Mouse (Mus musculus) heart, embryonic 14.5 days (tissue): ENCODE data around the gene Pik3r6. TPM values are rescaled to one million over a fixed set of nuclear protein-coding genes. Genes with fewer than 3 reads are reported as not detected.

Source experiments
- ATAC-seq: fragments of 200-750 bp; cut with Nextera tagmentation; 2 replicates; pipeline ENCODE4 v1.8.0; 2017; ENCODE audit warnings: low read depth, moderate TSS enrichment; ENCODE audit not compliant: insufficient number of reproducible peaks, insufficient read depth, low FRiP score
- H3K27ac ChIP-seq, 2 experiments: fragments of 200-500 bp in 1 of 2; fragments of 300-500 bp in 1 of 2; sonication (generic) in 1 of 2; replicated peaks in 1 of 2; 2 replicates each; pipeline ENCODE4 v1.5.1; 2012 to 2014; ENCODE audit warnings: low read depth in 2 of 2, low read length in 2 of 2, control low read depth in 1 of 2, mild to moderate bottlenecking in 1 of 2, mixed read lengths in 1 of 2; ENCODE audit not compliant: control insufficient read depth in 1 of 2, insufficient read depth in 1 of 2
- H3K27me3 ChIP-seq: fragments of 300-500 bp; sonication (generic); 2 replicates; pipeline ENCODE4 v1.6.1; 2014; ENCODE audit warnings: mild to moderate bottlenecking, low read length, control low read depth; ENCODE audit not compliant: control insufficient read depth, insufficient read depth
- H3K36me3 ChIP-seq: fragments of 300-500 bp; sonication (generic); 2 replicates; pipeline ENCODE4 v1.6.1; 2014; ENCODE audit warnings: mild to moderate bottlenecking, control low read depth, low read length, mixed read lengths; ENCODE audit not compliant: control insufficient read depth, insufficient read depth
- H3K4me1 ChIP-seq, 2 experiments: fragments of 200-500 bp in 1 of 2; fragments of 300-500 bp in 1 of 2; sonication (generic) in 1 of 2; 2 replicates each; pipeline ENCODE4 v1.6.1; 2012 to 2014; ENCODE audit warnings: low read length in 2 of 2, control low read depth in 1 of 2, mixed read lengths in 1 of 2; ENCODE audit not compliant: control insufficient read depth in 2 of 2, insufficient read depth in 2 of 2
- H3K4me2 ChIP-seq: fragments of 300-500 bp; sonication (generic); 2 replicates; pipeline ENCODE4 v1.6.1; 2014; ENCODE audit warnings: mild to moderate bottlenecking, low read length
- H3K4me3 ChIP-seq, 2 experiments: fragments of 200-500 bp in 1 of 2; fragments of 300-500 bp in 1 of 2; sonication (generic) in 1 of 2; 2 replicates each; pipeline ENCODE4 v1.5.1; 2012 to 2014; ENCODE audit warnings: low read length in 2 of 2, mild to moderate bottlenecking in 2 of 2, control low read depth in 1 of 2, low read depth in 1 of 2, moderate library complexity in 1 of 2; ENCODE audit not compliant: control insufficient read depth in 1 of 2, insufficient read depth in 1 of 2
- H3K9ac ChIP-seq: fragments of 300-500 bp; sonication (generic); 2 replicates; pipeline ENCODE4 v1.6.1; 2014; ENCODE audit warnings: mild to moderate bottlenecking, low read length
- H3K9me3 ChIP-seq: fragments of 300-500 bp; sonication (generic); 2 replicates; pipeline ENCODE4 v1.6.1; 2016; ENCODE audit warnings: low read length, control low read depth; ENCODE audit not compliant: control insufficient read depth
- WGBS: fragments of 180-500 bp; shearing (Covaris S2); extraction: QIAGEN DNeasy Blood & Tissue Kit; methylation state at CpG from one replicate; pipeline ENCODE4 v1.1.7; 2014; 5-methylcytosine and 5-hydroxymethylcytosine counted together
- polyA plus RNA-seq: library from polyadenylated mRNA; unstranded; fragments of >200 nt; fragmentation: Nextera tagmentation; extraction: Ambion mirVana; gene quantifications from 2 replicates; pipeline ENCODE4 v1.2.1, GENCODE M21; 2014

Gene Pik3r6
- polyA plus RNA-seq, 1 experiment from 2014 or later = 2.8 TPM

DNA sequence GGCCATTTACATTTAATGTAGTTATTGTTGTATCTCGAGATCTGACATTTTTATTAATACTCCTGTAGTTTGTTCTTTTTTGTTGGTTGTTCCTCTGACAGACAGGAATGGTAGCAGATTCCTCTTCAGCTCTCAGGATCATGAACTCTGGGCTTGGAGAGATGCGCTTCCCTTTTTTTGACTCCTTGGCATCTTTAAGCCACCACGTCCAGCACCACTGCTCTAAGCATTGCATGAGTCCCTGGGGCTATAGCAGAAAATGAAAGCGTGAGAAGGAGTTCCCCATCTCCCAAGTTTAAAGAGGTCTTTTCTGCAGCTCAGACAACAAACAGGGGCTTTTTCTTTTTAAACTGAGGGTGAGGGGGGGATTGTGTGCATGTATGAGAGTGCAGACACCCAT, 16.5 kb downstream of the Pik3r6 start:
- Histone ChIP-seq H3K4me2 (no peak overlapping the region), H3K9ac (no peak overlapping the region), H3K27me3 (no peaks in the 10 kb centered on the region), H3K4me1 (no peaks in the 10 kb centered on the region), H3K4me3 (no peak overlapping the region), H3K36me3 (no peaks in the 10 kb centered on the region), H3K27ac (no peak overlapping the region), H3K9me3 (peaks cover 7% of the 10 kb centered on the region; the same call in 1 of the 2 replicates)
- 83% methylated on average over 4 of the region's 4 CpGs for WGBS
- ATAC-seq = no peak

GRCm38 (mm10) chr11:68519815-68520214, 17.0 kb downstream of the Pik3r6 start:
- H3K4me2 ChIP-seq = no peak overlapping the region
- ATAC-seq = no peak
- H3K36me3 ChIP-seq = no peaks in the 10 kb centered on the region
- H3K27me3 ChIP-seq = no peaks in the 10 kb centered on the region
- H3K4me1 ChIP-seq = no peaks in the 10 kb centered on the region
- peaks cover 7% of the 10 kb centered on the region; the same call in 1 of the 2 replicates for H3K9me3 ChIP-seq
- 77% methylated on average over 5 of the region's 5 CpGs for WGBS
- H3K4me3 ChIP-seq = no peak overlapping the region
- H3K27ac ChIP-seq = no peak overlapping the region
- no peak overlapping the region for H3K9ac ChIP-seq

GRCm38 (mm10) chr11:68520439-68520838, 17.6 kb downstream of the Pik3r6 start:
- H3K36me3 ChIP-seq = no peaks in the 10 kb centered on the region
- no peak overlapping the region for H3K4me3 ChIP-seq
- no peaks in the 10 kb centered on the region for H3K27me3 ChIP-seq
- 63% methylated on average over 2 of the region's 2 CpGs for WGBS
- peaks cover 7% of the 10 kb centered on the region; the same call in 1 of the 2 replicates for H3K9me3 ChIP-seq
- H3K27ac ChIP-seq = no peak overlapping the region
- ATAC-seq = no peak
- H3K4me2 ChIP-seq = no peak overlapping the region
- H3K9ac ChIP-seq = no peak overlapping the region
- H3K4me1 ChIP-seq = no peaks in the 10 kb centered on the region

DNA sequence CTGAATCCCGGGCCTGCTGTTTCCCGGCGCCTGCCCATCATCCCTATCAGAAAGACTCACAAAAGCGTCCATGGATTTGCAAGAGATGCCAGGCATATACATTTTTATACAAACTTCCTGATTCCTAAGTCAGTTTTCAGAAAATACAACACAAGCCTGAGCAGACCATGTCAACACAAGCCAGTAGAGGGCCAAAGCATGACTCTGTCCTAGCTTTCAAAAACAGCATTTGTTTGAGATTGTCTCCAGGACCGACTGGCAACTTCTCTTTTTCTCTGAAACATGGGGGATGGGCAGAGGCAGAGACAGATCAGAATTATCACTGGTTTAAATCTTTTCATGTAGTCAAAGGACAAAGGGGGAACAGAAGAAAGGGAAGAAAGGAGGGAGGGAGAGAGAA, 18.5 kb downstream of the Pik3r6 start:
- WGBS = 81% methylated on average over 5 of the region's 5 CpGs
- Histone ChIP-seq H3K9me3 (peaks cover 7% of the 10 kb centered on the region; the same call in 1 of the 2 replicates), H3K4me3 (no peak overlapping the region), H3K9ac (no peak overlapping the region), H3K4me2 (no peak overlapping the region), H3K27ac (no peak overlapping the region), H3K4me1 (no peaks in the 10 kb centered on the region), H3K36me3 (no peaks in the 10 kb centered on the region), H3K27me3 (no peaks in the 10 kb centered on the region)
- no peak for ATAC-seq

GRCm38 (mm10) chr11:68526441-68526840, 23.6 kb downstream of the Pik3r6 start:
- Histone ChIP-seq H3K36me3 (no peaks in the 10 kb centered on the region), H3K27me3 (peaks cover 5% of the 10 kb centered on the region; the same call in 1 of the 2 replicates), H3K4me1 (no peaks in the 10 kb centered on the region; a peak in 1 of 4 replicates), H3K9me3 (no peaks in the 10 kb centered on the region), H3K4me2 (no peak overlapping the region), H3K9ac (no peak overlapping the region), H3K4me3 (no peak overlapping the region), H3K27ac (no peak overlapping the region)
- WGBS = 73% methylated on average over 4 of the region's 4 CpGs
- no peak for ATAC-seq

- WGBS = 26% methylated on average over 16 of the region's 16 CpGs
- Histone ChIP-seq H3K27ac (no peak overlapping the region), H3K27me3 (peaks cover 5% of the 10 kb centered on the region; the same call in 1 of the 2 replicates), H3K4me1 (no peaks in the 10 kb centered on the region; a peak in 1 of 4 replicates), H3K9me3 (no peaks in the 10 kb centered on the region), H3K4me2 (no peak overlapping the region), H3K9ac (no peak overlapping the region), H3K4me3 (no peak overlapping the region), H3K36me3 (no peaks in the 10 kb centered on the region)
- no peak for ATAC-seq
These were observed 28.4 kb downstream of the Pik3r6 start for GRCm38 (mm10) chr11:68531066-68531806.

DNA sequence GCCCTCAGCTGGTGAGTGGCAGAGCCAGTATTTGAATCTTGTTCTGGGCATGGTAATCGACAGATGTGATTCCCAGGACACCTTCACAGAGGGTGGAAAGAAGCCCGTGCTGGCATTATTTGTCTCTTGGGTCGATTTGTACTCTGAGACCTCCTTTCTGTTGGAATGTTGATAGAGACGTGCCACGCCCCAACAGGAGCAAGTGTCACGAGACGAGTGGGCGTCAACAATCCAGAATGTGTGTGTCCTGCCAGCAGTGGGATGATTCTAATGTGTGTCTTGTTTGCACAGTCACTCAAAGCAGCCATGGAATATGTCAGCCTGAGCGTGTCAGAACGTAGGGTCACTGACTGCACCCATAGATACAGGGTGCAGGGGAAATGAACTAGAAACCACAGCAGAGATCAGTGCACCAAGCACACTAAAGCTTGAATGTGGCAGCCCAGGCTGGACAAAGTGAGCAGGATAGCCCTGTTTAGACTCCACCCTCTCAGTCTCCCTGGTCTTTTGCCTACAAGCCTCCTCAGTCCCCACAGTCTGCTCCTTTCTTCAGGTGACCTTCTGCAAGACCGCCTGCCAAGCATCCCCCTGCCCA, 29.2 kb downstream of the Pik3r6 start:
- ATAC-seq = no peak
- H3K36me3 ChIP-seq = no peaks in the 10 kb centered on the region
- no peak overlapping the region for H3K4me3 ChIP-seq
- no peak overlapping the region for H3K9ac ChIP-seq
- no peak overlapping the region for H3K27ac ChIP-seq
- H3K4me1 ChIP-seq = no peaks in the 10 kb centered on the region; a peak in 1 of 4 replicates
- H3K27me3 ChIP-seq = peaks cover 5% of the 10 kb centered on the region; the same call in 1 of the 2 replicates
- WGBS = 54% methylated on average over 11 of the region's 11 CpGs
- H3K9me3 ChIP-seq = no peaks in the 10 kb centered on the region
- H3K4me2 ChIP-seq = no peak overlapping the region
